Mouse (Mus musculus): ENCODE measurements around the gene Tex14.
A peak's percentile ranks its signal among the peaks of the same experiment; 100 is the strongest.
"Not testable (repeated sequence)": the region's sequence is repeated elsewhere in the genome, so short reads cannot be mapped to it uniquely, and the experiment has no call there.

Gene Tex14

GRCm38 (mm10) chr11:87448476-87449199, 43.8 kb downstream of the Tex14 start:
- not testable (repeated sequence) for DNase-seq (ENCODE audit: low spot score)

DNA sequence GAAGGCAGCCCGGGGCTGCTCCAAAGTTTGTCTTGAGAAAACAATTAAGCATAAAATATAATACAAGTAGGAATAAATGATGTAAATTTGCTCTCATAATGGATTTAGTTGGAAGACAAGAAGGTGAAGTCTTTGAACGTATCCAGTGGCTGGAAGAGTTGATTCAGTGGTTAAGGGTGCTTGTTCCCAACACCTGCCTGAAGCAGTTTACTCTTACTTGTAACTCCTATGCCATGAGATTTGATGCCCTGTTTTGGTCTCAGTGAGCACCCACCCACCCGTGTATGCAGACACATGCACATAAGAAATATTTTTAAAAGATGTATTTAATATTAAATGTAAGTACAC, 44.3 kb downstream of the Tex14 start:
- no peak for DNase-seq (ENCODE audit: low spot score)

DNA sequence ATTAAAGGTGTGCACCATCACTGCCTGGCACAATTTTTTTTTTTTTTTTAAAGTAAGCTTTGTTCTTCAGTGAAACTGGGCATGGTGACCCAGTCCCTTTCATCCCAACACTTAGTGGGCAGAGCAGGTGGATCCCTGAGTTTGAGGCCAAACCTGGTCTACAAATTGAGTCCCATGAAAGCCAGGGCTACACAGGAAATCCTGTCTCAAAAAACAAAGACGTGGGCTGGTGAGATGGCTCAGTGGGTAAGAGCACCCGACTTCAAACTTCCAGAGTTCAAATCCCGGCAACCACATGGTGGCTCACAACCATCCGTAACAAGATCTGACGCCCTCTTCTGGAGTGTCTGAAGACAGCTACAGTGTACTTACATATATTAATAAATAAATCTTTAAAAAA, 45.0 kb downstream of the Tex14 start:
- DNase-seq (ENCODE audit: low spot score) = not testable (repeated sequence)

GRCm38 (mm10) chr11:87452779-87453178, 47.9 kb downstream of the Tex14 start:
- DNase-seq (ENCODE audit: low spot score) = not testable (repeated sequence)

GRCm38 (mm10) chr11:87453216-87454034, 48.6 kb downstream of the Tex14 start:
- no peak for DNase-seq (ENCODE audit: low spot score)

- DNase-seq (ENCODE audit: low spot score) = no peak
Measured at GRCm38 (mm10) chr11:87454035-87454690, 49.3 kb downstream of the Tex14 start.

GRCm38 (mm10) chr11:87455573-87455972, 50.7 kb downstream of the Tex14 start:
- DNase-seq (ENCODE audit: low spot score) = no peak

- no peak for DNase-seq (ENCODE audit: low spot score)
Measured at GRCm38 (mm10) chr11:87455984-87456383, 51.1 kb downstream of the Tex14 start.

DNA sequence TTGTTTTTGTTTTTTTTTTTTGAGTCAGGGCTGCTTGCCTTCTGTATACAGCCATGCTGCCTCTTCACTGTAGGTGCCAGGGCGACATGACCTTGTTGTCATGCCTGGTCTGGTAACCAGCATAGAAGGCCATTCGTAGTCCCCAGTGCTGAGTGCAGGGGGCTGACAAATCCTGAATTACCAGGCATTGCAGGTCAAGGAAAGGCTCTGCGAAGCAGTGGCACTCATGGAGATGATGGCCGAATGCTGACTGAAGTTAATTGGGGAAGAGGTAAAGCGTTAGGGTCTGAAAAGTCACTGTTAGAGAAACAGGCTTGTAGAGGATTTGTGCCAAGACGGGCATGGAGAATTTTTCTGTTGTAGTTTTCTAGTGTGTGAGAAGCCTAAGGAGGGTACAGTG, 55.7 kb downstream of the Tex14 start:
- no peak for DNase-seq (ENCODE audit: low spot score)

- DNase-seq (ENCODE audit: low spot score) = peak; percentile 73
Measured at GRCm38 (mm10) chr11:87461780-87462460, 57.1 kb downstream of the Tex14 start.

GRCm38 (mm10) chr11:87462461-87463242, 57.8 kb downstream of the Tex14 start:
- DNase-seq (ENCODE audit: low spot score) = no peak

DNA sequence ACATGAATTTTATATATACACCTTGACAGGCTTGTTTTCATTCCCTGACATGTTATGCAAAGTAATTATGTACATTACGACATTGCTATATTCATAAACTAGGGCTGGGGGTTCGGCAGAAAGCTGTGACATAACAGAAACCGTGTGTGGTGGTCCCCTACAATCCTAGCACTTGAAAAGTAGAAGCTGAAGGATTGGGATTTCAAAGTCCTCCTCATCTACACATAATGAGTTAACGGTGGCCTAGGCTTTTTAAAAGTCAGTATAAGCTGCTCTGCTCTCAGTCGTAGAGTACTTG, 58.3 kb downstream of the Tex14 start:
- DNase-seq (ENCODE audit: low spot score) = no peak

DNA sequence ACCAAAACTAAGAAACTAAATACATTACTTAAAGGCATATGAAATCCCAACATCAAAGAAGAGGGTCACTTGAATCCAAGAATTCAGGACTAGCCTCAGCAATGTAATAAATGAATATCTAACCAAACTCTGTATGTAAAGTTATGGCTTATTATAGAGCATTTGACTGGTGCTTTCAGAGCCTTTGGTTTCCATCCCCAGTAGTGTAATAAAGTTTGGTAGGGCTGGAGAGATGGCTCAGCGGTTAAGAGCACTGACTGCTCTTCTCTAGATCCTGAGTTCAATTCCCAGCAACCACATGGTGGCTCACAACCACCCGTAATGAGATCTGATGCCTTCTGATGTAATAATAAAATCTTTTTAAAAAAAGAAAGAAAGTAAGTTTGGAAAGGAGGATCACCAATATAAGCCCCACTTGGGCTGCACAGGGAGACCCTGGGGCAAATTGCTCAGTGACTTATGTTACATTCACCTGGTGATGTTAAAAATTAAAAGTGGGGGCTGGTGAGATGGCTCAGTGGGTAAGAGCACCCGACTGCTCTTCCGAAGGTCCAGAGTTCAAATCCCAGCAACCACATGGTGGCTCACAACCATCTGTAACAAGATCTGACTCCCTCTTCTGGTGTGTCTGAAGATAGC, 59.0 kb downstream of the Tex14 start:
- DNase-seq (ENCODE audit: low spot score) = not testable (repeated sequence)

GRCm38 (mm10) chr11:87465990-87466593, 61.2 kb downstream of the Tex14 start:
- DNase-seq (ENCODE audit: low spot score) = no peak

DNA sequence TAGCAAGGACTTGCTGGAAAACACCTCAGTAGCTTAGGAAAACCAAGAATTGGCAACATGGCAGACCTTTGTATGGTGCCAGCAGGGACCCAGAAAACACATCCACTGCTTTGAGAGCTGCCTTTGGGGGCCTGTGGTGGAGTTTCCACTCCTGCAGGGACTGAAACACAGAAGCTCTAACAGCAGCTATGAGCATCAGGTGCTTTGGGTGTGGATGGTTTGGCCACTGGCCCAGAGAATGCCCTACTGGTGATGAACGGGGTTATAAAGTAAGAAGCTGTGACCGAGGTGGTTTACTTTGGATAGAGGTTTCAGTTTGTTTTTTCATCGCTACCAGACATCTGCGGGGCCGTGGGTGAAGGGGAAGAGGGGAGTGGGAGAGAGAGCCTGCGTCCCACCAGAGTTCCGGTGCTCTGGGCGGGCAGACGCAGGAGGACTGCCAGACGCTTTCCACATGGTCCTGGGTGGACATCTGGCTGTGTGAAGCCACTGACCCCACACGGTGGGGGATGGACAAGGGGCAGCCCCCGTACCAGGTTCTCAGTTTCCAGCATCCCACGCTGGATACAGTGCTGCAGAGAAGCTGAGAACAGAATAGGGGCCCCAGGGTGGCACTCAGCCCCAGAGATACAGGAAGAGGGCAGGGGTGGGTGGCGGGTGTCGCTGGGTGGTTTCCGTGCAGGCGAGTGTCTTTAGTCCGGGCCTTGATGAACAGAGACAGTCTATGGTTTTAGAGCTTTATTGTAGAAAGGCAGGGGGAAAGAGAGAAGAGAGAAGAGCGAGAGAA, 62.8 kb downstream of the Tex14 start:
- no peak for DNase-seq (ENCODE audit: low spot score)

DNA sequence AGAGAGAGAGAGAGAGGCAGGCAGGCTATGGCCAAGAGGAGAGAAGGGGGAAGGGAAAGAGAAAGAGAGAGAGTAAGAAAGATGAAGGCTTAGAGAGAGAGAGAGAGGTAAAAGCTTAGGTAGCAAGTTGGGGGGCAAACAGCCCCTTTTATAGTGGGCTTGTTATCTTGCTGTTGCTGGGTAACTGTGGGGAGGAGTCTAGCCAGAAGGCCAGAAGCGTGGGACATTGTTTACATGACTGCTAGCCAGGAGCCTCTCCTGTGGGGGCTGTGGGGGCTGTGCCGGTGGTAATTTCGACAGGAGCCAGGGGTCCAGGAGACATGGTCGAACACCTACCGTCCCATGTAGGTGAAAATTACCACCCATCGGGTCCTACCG, 63.4 kb downstream of the Tex14 start:
- DNase-seq (ENCODE audit: low spot score) = no peak

GRCm38 (mm10) chr11:87468706-87469315, 63.9 kb downstream of the Tex14 start:
- DNase-seq (ENCODE audit: low spot score) = no peak

- peak; percentile 70 for DNase-seq (ENCODE audit: low spot score)
Measured at GRCm38 (mm10) chr11:87470807-87471698, 66.2 kb downstream of the Tex14 start.

DNA sequence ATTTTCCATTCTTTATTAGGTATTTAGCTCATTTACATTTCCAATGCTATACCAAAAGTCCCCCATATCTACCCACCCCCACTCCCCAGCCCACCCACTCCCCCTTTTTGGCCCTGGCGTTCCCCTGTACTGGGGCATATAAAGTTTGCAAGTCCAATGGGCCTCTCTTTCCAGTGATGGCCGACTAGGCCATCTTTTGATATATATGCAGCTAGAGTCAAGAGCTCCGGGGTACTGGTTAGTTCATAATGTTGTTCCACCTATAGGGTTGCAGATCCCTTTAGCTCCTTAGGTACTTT, 66.8 kb downstream of the Tex14 start:
- DNase-seq (ENCODE audit: low spot score) = not testable (repeated sequence)

Data from spleen, adult 12 weeks (tissue).